Mouse (Mus musculus): Measurements from ENCODE around the gene Zfp503.
A peak's percentile ranks its signal among the peaks of the same experiment; 100 is the strongest.

DNA sequence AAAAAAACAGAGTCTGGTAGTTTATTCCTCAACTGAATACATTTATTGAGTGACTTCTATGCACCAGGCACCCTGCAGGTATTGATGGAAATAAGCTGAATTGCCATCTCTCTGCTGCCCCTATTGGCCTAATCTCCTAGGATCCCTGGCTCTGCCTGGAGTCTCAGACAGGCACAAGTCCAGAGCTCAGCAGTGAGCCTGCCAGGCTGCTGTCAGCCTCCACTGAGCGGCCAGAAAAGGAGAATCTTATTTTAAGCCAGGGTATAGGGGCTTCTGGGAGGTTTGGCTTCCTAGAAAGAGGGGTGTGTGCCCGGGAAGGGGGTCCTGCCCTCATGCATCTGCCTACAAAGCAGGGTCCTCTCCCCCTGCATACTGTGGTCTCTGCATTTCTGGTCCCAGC is 31.5 kb upstream of the Zfp503 start:
- no peak for TF ChIP-seq POLR2AphosphoS2 (IDR thresholded peaks at IDR 0.05; ENCODE audit: low read length)
- no peak for TF ChIP-seq EP300 (IDR thresholded peaks at IDR 0.05; ENCODE audit: low read depth in 1 of 2, low read length in 2 of 2)
- peak in 1 of 3 experiments; percentile 27; a peak in 1 of 6 replicates for TF ChIP-seq CTCF (IDR thresholded peaks at IDR 0.05 in 2 of 3, conservative IDR thresholded peaks at IDR 0.05 in 1 of 3; ENCODE audit: control insufficient read depth in 1 of 3, insufficient read depth in 1 of 3, low read depth in 2 of 3, low read length in 3 of 3, poor library complexity in 1 of 3, severe bottlenecking in 1 of 3)
- TF ChIP-seq ZC3H11A (IDR thresholded peaks at IDR 0.05; ENCODE audit: low read depth, low read length), result no peak
- TF ChIP-seq SMC3 (IDR thresholded peaks at IDR 0.05; ENCODE audit: low read depth, low read length), result no peak
- no peak for TF ChIP-seq BHLHE40 (IDR thresholded peaks at IDR 0.05; ENCODE audit: borderline replicate concordance, low read depth, low read length)
- no peak for TF ChIP-seq POLR2A (IDR thresholded peaks at IDR 0.05; ENCODE audit: control insufficient read depth in 1 of 2, insufficient read depth in 1 of 2, low read depth in 1 of 2, low read length in 2 of 2, poor library complexity in 1 of 2)
- no peak for TF ChIP-seq TAL1 (IDR thresholded peaks at IDR 0.05; ENCODE audit: low read length)
- no peak for TF ChIP-seq POLR2AphosphoS5 (IDR thresholded peaks at IDR 0.05; ENCODE audit: borderline replicate concordance, low read depth, low read length)
- TF ChIP-seq ZMIZ1 (IDR thresholded peaks at IDR 0.05; ENCODE audit: low read depth, low read length), result no peak
- no peak for TF ChIP-seq MAFK (IDR thresholded peaks at IDR 0.05; ENCODE audit: borderline replicate concordance, low read depth, low read length)
- TF ChIP-seq ZNF384 (IDR thresholded peaks at IDR 0.05; ENCODE audit: low read depth, low read length), result no peak
- TF ChIP-seq USF2 (IDR thresholded peaks at IDR 0.05; ENCODE audit: borderline replicate concordance in 1 of 2, insufficient read depth in 1 of 2, low read depth in 1 of 2, low read length in 2 of 2), result no peak

All from MEL (cell line).